Mouse (Mus musculus) forebrain, embryonic 13.5 days (tissue): ENCODE data around the gene Spats2. TPM values are rescaled to one million over a fixed set of nuclear protein-coding genes. Genes with fewer than 3 reads are reported as not detected.
"Not testable (repeated sequence)": the region's sequence is repeated elsewhere in the genome, so short reads cannot be mapped to it uniquely, and the experiment has no call there.

Source experiments
- ATAC-seq: fragments of 200-750 bp; cut with Nextera tagmentation; 2 replicates; pipeline ENCODE4 v1.8.0; 2017
- H3K27ac ChIP-seq: fragments of 300-500 bp; sonication (generic); 2 replicates; pipeline ENCODE4 v1.5.1; 2015; ENCODE audit warnings: inconsistent platforms, mild to moderate bottlenecking, moderate library complexity
- H3K27me3 ChIP-seq: fragments of 300-500 bp; sonication (generic); 2 replicates; pipeline ENCODE4 v1.6.1; 2015; ENCODE audit warnings: mild to moderate bottlenecking, inconsistent platforms
- H3K36me3 ChIP-seq: fragments of 300-500 bp; sonication (generic); 2 replicates; pipeline ENCODE4 v1.6.1; 2015; ENCODE audit warnings: mild to moderate bottlenecking, inconsistent platforms; ENCODE audit not compliant: poor library complexity, severe bottlenecking
- H3K4me1 ChIP-seq: fragments of 300-500 bp; sonication (generic); 2 replicates; pipeline ENCODE4 v1.6.1; 2015; ENCODE audit warnings: inconsistent platforms
- H3K4me2 ChIP-seq: fragments of 300-500 bp; sonication (generic); 2 replicates; pipeline ENCODE4 v1.6.1; 2015; ENCODE audit warnings: inconsistent platforms, mild to moderate bottlenecking, moderate library complexity
- H3K4me3 ChIP-seq: fragments of 300-500 bp; sonication (generic); 2 replicates; pipeline ENCODE4 v1.5.1; 2015; ENCODE audit warnings: mild to moderate bottlenecking, inconsistent platforms
- H3K9ac ChIP-seq: fragments of 300-500 bp; sonication (generic); 2 replicates; pipeline ENCODE4 v1.6.1; 2015; ENCODE audit warnings: mild to moderate bottlenecking, inconsistent platforms
- H3K9me3 ChIP-seq: fragments of 300-500 bp; sonication (generic); replicated peaks from 2 replicates; pipeline ENCODE4 v1.6.1; 2016; ENCODE audit warnings: inconsistent platforms
- WGBS: fragments of 180-500 bp; shearing (Covaris S2); methylation state at CpG from one replicate; pipeline ENCODE4 v1.1.7; 2015; 5-methylcytosine and 5-hydroxymethylcytosine counted together
- polyA plus RNA-seq: library from polyadenylated mRNA; unstranded; fragments of >200 nt; fragmentation: Nextera tagmentation; extraction: Ambion mirVana; gene quantifications from 2 replicates; pipeline ENCODE4 v1.2.1, GENCODE M21; 2015

The Spats2 gene
- polyA plus RNA-seq, 1 experiment from 2014 or later: 46.2 TPM

DNA sequence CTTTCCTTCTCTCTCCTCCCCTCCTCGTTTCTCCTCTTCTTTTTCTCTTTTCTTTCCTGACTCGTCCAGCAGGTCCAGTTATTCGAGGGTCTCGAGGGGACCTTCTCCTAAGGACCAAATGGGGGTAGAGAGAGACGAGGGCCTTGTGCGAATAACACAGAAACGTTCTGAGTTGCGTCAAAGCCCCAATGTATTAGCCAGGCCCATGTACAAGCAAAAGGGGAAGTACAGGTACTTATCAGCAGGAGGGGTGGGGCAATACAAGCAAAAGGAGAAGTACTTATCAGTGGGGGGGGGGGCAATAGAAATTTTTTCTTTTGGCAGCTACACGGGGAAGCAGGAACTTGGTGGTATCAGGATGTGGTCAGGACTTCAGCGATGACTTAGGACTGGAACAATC is 28.8 kb downstream of the Spats2 start:
- H3K36me3 ChIP-seq: peaks cover 39% of the 10 kb centered on the region
- not testable (repeated sequence) for H3K27ac ChIP-seq, H3K4me1 ChIP-seq, H3K4me2 ChIP-seq, H3K9me3 ChIP-seq, H3K27me3 ChIP-seq, H3K9ac ChIP-seq, H3K4me3 ChIP-seq, ATAC-seq
- 91% methylated on average over 10 of the region's 10 CpGs for WGBS

DNA sequence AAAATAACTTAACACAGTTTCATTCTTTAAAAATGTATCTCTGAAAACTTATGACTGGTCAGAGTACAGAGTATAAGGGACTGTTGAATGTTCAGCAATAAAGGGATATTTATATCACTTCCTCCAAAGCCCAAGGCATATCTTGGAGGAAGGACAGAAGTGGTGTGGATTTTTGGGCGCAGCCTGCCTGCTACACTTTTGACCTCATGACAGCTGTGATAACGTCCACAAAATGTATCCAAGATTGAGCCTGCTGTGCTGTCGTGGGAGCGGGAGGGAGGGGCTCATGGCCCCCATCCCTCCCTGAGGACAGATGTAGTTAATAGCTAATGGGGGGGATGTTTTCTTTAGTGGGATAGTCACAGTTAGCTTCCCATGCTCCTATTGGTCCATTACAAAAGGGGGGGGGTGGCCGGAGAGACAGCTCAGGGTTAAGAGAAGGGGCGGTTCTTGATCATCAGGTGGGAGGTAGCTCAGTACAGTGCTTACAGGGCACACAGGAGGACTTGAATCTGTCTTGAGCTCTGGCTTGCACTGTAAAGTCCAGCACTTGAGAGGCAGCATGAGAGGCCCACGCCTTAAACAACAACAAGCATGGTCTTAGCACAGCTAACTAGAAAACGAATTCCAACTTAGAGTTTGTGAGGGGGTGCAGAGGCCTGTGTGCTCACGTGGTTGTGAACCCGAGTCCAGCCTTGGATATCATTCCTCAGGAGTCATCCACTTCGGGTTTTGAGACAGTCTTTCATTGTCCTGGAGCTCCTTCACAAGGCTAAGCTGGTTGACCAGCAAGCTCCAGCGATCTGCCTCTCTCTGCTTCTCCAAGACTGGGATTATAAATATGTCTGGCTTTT is 38.0 kb downstream of the Spats2 start:
- Histone ChIP-seq H3K27me3 (no peaks in the 10 kb centered on the region), H3K4me1 (no peaks in the 10 kb centered on the region), H3K4me3 (no peak overlapping the region), H3K27ac (no peak overlapping the region), H3K9ac (no peak overlapping the region), H3K36me3 (peaks cover 20% of the 10 kb centered on the region), H3K4me2 (no peak overlapping the region), H3K9me3 (no peaks in the 10 kb centered on the region)
- 87% methylated on average over 12 of the region's 12 CpGs for WGBS
- ATAC-seq: no peak

DNA sequence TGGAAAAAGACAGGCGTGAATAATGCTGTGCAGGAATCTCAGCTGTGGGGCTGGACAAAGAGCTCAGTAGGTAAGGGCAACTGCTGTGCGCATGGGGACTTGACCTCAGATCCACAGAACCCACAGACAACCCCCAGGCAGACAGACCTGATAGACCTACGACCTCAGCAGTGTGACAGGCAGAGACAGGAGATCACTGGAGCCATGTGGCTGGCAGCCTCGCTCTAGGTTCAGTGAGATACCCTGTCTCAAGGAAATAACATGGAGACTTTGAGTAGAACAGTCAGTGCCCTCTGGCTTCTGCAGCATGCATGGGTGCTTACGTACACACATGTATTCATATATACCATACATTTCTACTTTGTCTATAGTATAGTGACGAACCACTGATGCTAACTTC is 46.4 kb downstream of the Spats2 start:
- Histone ChIP-seq H3K4me3 (no peak overlapping the region), H3K9me3 (no peaks in the 10 kb centered on the region), H3K9ac (no peak overlapping the region), H3K4me1 (no peaks in the 10 kb centered on the region), H3K36me3 (peaks cover 53% of the 10 kb centered on the region), H3K27ac (no peak overlapping the region), H3K4me2 (no peak overlapping the region), H3K27me3 (no peaks in the 10 kb centered on the region)
- 97% methylated on average over 6 of the region's 6 CpGs for WGBS
- ATAC-seq: no peak

DNA sequence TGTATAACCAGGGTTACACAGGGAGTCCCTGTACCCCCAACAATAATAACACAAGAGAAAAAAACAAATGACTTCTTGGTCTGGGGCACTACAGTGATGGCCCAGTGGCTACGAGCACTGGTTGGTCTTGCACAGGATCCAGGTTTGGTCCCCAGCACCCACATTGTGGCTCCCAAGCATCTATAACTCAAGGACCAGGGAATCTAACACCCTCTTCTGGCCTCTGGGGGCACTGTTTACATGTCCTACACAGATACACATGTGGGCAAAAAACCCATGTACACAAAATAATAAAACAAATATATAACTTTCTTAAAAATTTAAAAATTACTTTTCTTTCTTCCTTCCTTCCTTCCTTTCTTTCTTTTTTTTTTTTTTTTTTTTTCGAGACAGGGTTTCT is 53.9 kb downstream of the Spats2 start:
- Histone ChIP-seq H3K9ac (no peak overlapping the region), H3K4me2 (no peak overlapping the region), H3K9me3 (no peaks in the 10 kb centered on the region), H3K27me3 (no peaks in the 10 kb centered on the region), H3K4me3 (no peak overlapping the region), H3K4me1 (no peaks in the 10 kb centered on the region), H3K36me3 (peaks cover 70% of the 10 kb centered on the region), H3K27ac (no peak overlapping the region)
- WGBS: 96% methylated on average over 1 of the region's 2 CpGs
- no peak for ATAC-seq

DNA sequence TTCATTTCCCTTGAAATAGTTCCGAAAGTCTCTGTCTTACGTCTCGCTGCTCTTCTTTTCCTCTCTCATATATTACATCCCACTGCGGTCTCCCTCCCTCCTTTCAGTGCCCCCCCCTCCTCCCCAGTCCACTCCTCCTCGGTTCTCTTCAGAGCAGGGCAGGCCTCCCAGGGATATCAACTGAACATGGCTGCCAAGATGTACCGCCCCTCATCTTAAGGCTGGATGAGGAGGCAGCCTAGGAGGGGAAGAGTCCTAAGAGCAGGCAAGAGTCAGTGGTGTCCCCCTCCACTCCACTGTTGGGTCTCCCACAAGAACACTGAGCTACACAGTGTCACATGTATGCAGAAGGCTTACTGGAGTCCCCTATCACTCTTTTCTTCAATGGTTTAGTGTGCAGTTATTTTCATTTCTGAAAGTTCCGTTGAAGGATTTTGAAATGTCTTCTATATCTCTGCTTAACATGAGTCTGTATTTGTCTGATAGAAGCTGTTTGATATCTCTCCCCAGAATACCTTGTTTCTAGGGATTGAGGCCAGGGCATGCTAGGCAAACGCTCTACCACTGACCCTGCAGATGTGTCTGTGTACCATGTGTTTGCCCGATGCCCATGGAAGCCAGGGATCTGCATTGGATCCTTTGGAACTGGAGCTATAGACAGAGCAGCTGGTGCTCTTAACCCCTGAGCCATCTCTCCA is 58.6 kb downstream of the Spats2 start:
- H3K27ac ChIP-seq: no peak overlapping the region
- no peak overlapping the region for H3K9ac ChIP-seq
- 90% methylated on average over 9 of the region's 9 CpGs for WGBS
- H3K9me3 ChIP-seq: no peaks in the 10 kb centered on the region
- H3K4me3 ChIP-seq: no peak overlapping the region
- no peak overlapping the region for H3K4me2 ChIP-seq
- no peak for ATAC-seq
- peaks cover 91% of the 10 kb centered on the region for H3K36me3 ChIP-seq
- no peaks in the 10 kb centered on the region for H3K4me1 ChIP-seq
- no peaks in the 10 kb centered on the region for H3K27me3 ChIP-seq

DNA sequence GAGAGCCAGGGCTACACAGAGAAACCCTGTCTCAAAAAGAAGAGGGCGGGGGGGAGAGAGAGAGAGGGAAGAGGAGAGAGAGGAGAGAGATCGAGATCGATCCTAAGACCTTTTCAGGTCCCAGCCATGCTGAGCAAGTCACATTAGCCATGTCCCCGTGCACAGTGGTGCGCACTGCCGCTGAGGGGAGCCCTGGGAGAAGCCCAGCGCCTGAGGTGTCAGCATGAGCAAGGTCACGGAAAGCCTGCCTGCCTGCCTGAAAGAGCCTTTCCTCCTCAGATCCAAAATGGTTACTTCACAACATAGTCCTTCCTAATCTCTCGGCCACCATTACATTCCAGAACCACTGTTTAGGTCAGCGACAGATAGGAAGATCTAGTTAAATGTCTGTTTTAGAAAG is 68.6 kb downstream of the Spats2 start:
- Histone ChIP-seq H3K4me3 (no peak overlapping the region), H3K9me3 (no peaks in the 10 kb centered on the region), H3K4me1 (peaks cover 21% of the 10 kb centered on the region), H3K27ac (no peak overlapping the region), H3K27me3 (no peaks in the 10 kb centered on the region), H3K4me2 (no peak overlapping the region), H3K36me3 (peaks cover 37% of the 10 kb centered on the region), H3K9ac (no peak overlapping the region)
- ATAC-seq: no peak
- WGBS: 76% methylated on average over 10 of the region's 10 CpGs

DNA sequence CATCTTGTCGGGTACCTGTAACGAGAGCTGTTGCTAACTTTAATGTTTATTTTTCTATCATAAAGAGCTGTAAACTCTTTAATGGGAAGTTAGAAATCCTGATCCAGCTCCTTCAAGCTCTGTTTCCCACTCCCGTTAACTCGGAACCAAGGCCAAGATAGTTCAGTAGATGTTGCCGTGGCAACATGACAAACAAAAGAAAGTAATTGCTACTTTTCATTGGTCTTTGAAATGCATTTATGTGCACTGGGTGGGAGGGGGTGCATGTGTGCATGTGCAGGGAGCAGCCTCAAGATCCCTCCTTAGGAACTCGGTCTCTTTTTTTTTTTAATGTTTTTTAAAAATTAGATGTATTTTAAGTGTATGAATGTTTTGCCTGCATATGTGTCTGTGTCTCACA is 69.3 kb downstream of the Spats2 start:
- ATAC-seq: peak; percentile 58; the same call in 1 of the 2 replicates
- no peak overlapping the region for H3K4me3 ChIP-seq

DNA sequence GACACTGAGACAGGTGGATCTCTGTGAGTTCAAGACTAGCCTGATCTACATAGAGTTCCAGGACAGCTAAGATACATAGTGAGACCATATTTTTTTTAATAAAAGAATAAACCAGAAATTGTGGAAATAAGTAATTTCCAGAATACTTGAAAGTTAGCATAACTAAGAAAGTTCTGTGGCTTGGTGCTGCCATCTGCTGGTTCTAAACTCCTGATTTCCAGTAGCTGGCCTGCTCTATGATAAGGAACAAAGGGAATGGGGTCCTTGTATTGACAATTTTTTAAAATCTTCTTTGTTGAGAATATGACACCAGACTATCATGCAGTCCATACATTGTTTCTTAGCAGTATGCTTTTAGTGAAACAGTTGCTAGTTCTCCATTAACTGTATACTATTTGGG is 73.0 kb downstream of the Spats2 start:
- H3K4me1 ChIP-seq: peaks cover 21% of the 10 kb centered on the region
- no peak overlapping the region for H3K4me2 ChIP-seq
- H3K4me3 ChIP-seq: no peak overlapping the region
- peaks cover 43% of the 10 kb centered on the region for H3K36me3 ChIP-seq
- ATAC-seq: no peak
- H3K9ac ChIP-seq: no peak overlapping the region
- H3K27me3 ChIP-seq: no peaks in the 10 kb centered on the region
- H3K9me3 ChIP-seq: no peaks in the 10 kb centered on the region
- H3K27ac ChIP-seq: no peak overlapping the region

More for the DNA sequence above, 69.3 kb downstream of the Spats2 start:
- Histone ChIP-seq H3K4me1 (peaks cover 21% of the 10 kb centered on the region), H3K9ac (no peak overlapping the region), H3K36me3 (peaks cover 42% of the 10 kb centered on the region), H3K9me3 (no peaks in the 10 kb centered on the region), H3K27ac (no peak overlapping the region), H3K27me3 (no peaks in the 10 kb centered on the region), H3K4me2 (no peak overlapping the region)
- 28% methylated on average over 6 of the region's 6 CpGs for WGBS

DNA sequence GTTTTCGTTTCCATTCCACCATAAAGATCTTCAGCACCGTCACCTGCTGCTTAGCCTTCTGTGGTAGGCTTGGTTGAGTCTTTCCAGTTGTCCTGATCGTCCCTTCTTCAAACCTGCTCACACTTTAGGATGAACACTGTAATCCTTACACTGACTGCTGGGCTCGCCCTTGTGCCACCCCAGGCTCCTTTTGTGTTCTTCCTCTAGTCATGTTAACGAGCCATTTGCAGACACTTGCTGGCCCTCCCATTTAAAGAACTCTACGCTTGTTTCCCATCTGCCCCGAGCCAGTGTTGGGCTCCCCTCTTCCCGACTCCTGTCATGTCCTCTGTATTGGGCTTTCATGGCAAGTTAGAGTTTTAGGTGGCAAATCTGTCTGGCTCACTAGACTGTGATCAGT is 80.2 kb downstream of the Spats2 start:
- no peak for ATAC-seq
- H3K36me3 ChIP-seq: peaks cover 71% of the 10 kb centered on the region
- WGBS: 56% methylated on average over 8 of the region's 8 CpGs
- H3K9ac ChIP-seq: no peak overlapping the region
- no peak overlapping the region for H3K27ac ChIP-seq
- H3K4me3 ChIP-seq: no peak overlapping the region
- no peak overlapping the region for H3K4me2 ChIP-seq
- H3K4me1 ChIP-seq: no peaks in the 10 kb centered on the region
- no peaks in the 10 kb centered on the region for H3K9me3 ChIP-seq
- no peaks in the 10 kb centered on the region for H3K27me3 ChIP-seq

DNA sequence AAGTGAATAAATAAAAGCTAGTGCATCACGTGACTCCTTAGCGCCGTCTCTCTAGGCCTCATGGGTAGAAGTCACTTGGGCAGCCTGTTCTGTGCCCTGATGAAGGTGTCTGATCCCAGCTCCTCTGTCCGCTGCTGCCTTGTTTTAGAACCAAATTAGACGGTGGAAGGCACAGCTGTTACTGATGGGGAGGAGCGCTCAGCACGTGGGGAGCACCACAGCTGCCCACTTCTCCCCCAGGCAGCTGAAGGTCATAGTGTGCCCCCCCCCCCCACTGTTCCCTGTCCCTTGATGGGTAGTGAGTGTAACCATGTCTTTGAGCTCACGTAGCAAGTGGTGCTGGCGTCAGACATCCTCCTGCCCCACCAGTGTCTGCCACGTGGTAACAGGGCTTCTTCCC is 87.5 kb downstream of the Spats2 start:
- H3K36me3 ChIP-seq: peaks cover 59% of the 10 kb centered on the region
- H3K9ac ChIP-seq: no peak overlapping the region

DNA sequence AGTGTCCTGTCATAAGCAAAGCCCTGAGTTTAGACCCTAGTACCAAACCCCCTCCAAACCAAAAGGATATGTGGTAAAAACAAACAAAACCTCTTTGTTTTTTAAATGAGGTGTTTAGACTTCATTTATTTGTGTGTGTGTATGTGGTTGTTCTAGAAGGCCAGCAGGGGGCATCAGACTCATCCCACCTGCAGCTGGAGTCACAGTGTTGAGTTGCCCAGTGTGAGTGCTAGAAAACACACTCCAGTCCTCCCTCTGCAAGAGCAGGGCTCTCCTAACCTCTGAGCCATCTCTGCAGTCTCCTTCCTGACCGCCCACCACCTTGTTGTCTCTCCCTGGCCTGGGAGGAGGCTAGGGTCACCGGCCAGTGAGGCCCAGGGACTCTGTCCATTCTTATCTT is 89.2 kb downstream of the Spats2 start:
- ATAC-seq: no peak
- Histone ChIP-seq H3K27ac (no peak overlapping the region), H3K27me3 (peaks cover 5% of the 10 kb centered on the region), H3K36me3 (peaks cover 43% of the 10 kb centered on the region), H3K9me3 (no peaks in the 10 kb centered on the region), H3K4me1 (no peaks in the 10 kb centered on the region), H3K4me3 (no peak overlapping the region), H3K9ac (no peak overlapping the region), H3K4me2 (no peak overlapping the region)
- 68% methylated on average over 2 of the region's 2 CpGs for WGBS

More for the DNA sequence above, 87.5 kb downstream of the Spats2 start:
- WGBS: 89% methylated on average over 10 of the region's 10 CpGs
- H3K4me1 ChIP-seq: no peaks in the 10 kb centered on the region
- no peak for ATAC-seq
- H3K4me3 ChIP-seq: no peak overlapping the region
- H3K27me3 ChIP-seq: no peaks in the 10 kb centered on the region
- H3K27ac ChIP-seq: no peak overlapping the region
- H3K4me2 ChIP-seq: no peak overlapping the region
- H3K9me3 ChIP-seq: no peaks in the 10 kb centered on the region

DNA sequence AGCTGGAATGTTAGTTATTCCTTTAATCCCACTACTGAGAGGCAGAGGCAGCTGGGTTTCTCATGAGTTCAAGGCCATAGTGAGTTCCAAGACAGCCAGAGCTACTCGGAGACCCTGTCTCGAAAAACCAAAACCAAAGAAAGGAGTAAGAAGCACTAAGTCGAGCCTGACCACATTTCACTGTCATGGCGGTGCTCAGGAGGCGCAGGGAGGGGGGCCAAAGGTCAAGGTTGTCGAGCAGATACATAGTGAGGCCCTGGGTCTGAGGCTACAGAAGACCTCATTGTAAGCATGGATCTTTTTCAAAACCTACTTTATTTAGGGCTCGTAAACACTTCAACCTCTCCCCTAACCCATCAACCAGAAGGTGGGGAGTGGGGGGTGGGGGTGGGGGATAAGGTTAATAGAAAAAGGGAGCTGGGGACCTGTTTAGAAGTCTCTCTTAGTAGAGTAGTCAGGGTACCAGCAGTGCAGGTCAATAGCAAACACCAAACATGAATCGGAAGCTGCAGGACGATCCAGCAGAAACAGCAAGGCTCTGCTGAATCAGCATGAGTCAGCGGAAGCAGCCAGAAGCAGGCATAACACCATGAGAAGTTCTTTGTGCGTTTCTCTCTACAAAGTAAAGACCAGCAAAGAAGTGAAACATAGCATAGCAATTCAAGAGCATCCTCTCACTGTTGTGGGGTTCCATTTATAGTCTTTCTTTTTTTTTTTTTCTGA is 90.2 kb downstream of the Spats2 start:
- no peak overlapping the region for H3K27ac ChIP-seq
- no peaks in the 10 kb centered on the region for H3K9me3 ChIP-seq
- H3K4me3 ChIP-seq: no peak overlapping the region
- H3K9ac ChIP-seq: no peak overlapping the region
- ATAC-seq: no peak
- H3K36me3 ChIP-seq: peaks cover 35% of the 10 kb centered on the region
- peaks cover 15% of the 10 kb centered on the region for H3K27me3 ChIP-seq
- 88% methylated on average over 11 of the region's 11 CpGs for WGBS
- no peak overlapping the region for H3K4me2 ChIP-seq
- no peaks in the 10 kb centered on the region for H3K4me1 ChIP-seq
